Mouse (Mus musculus): Measurements from ENCODE around the gene Gria2.

Gene Gria2

DNA sequence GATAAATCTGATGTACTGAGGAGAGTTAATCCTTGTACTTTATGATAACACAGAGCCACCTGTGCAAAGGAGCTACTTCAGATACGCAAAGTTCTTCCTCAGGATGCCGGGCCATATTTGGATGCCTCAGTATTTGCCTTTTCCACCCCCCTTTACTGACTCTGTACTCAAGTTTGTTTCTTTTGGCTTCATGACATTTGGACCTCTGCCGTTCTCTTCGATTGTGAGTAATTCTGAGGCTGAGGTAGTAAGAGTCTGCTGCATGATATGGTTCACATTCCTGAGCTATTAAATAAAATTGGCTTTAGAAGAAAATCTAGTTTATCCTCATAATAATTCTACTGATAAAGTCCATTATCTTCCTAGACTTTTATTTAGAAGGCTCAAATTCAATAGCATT lies 26.7 kb downstream of the Gria2 start:
- no peak for DNase-seq (ENCODE audit: low spot score)

DNA sequence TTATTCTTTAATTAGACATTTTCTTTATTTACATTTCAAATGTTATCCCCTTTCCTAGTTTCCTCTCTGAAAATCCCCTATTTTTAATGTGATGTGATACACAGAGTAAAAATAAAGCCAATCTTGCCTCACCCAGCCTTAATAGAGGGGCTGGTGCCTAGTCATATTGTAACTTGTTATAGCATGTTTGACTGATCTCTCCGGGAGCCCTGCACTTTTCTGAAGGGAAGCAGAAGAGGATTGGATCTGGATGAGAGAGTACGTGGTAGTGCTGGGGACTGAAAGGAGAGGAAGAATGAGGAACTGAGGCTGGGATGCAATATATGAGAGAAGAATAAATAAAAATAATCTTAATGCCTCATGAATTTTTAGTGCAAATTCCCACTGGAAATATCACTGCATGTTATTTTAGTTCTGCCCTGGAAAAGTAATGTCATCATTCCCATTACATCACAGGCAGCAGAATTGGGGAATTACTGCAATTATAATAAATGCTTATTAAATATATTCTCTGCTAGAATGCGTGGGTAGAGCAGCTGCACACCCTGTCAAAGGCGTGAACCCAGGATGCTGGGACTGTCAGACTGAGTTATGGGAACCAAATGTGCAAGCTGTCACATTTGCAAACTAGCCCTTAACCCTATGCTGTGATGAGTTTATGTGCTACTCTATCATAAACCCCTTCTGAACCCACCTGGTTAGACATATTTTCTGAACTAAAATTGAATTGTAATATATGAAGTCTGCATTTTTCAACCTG lies 28.4 kb downstream of the Gria2 start:
- no peak for DNase-seq (ENCODE audit: low spot score)

DNA sequence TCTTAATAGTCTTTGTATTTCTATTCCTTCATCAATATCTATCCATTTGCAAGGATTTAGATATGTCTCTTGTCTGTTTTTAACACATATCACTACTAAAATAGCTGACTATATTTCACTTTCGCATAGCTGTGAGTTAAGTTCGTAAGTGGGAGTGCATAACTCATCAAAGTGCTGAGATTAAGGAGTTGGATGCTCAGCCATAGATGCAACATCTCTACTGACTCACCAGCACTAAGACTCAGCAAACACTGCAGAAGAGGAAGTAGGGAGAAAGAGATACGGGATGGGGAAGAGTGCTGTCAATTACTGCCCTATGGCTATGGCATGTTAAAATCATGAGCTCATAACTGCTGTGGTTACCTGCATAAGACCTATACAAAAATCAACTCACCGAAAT lies 29.4 kb downstream of the Gria2 start:
- DNase-seq (ENCODE audit: low spot score) = no peak

DNA sequence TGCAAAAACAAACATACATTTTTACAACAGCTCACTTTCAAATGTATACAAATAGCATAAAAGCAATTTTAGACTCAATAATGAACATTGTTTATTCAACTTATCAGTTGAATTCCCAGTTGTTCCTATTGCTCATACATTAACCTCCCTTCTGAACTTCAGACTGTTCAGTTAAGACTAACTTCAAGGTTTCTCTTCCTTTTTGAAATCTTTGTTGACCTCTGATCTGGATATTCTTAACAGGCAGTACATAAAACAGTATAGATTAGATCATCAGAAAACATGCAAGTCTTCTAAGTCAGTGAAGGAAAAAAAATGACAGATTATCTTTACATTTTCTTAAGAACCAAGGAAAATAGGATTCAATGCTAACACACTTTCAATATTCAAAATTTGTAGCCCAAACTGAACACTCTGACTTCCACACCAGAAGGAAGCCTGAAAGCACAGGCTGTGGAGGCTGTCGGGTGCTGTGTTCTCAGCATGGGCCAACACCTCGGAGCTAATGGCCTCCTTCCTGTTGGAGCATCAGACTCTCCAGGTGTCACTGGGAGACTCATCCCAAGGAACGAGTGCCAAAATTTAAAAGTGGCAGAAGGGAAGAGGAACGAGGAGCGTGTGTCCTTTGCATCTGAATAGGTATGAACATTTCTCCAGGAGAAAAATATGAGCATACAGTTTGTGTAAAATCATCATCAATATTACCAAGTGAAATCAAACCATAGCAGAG lies 33.0 kb downstream of the Gria2 start:
- DNase-seq (ENCODE audit: low spot score) = no peak

DNA sequence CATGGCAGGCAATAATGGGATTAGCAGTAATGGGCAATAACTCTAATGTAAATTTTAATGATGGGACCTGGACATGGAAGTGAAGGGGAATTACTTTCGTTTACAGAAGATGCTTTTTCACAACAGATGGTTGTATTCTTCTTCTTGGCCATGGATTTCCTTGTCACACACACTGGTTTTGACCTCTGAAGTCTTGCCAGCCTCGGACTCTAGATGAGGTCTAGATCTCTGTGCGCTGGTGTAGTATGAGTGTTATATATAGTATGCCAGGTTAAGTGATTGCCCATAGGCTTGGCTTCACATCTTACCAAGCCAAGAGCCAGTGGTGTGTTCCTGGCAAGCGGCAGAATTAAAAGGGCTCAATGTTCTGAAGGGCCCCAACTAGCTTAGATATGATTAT lies 43.7 kb downstream of the Gria2 start:
- DNase-seq (ENCODE audit: low spot score) = no peak

DNA sequence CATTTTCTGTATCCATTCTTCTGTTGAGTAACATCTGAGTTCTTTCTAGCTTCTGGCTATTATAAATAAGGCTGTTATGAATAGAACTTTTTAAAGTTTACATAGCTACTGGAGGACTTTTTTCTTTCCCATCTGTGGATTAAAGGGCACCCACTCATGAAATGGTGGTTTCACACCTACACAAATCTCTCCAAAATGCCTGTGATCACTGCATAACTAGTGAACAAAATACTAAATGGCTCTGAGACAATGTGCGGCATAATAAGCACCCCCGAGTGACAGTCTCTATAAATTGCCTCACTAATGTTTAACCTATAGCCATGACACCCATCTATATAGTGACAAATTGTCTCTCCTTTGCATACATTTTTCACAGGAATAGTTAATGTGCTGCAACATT lies 44.3 kb downstream of the Gria2 start:
- DNase-seq (ENCODE audit: low spot score) = no peak

DNA sequence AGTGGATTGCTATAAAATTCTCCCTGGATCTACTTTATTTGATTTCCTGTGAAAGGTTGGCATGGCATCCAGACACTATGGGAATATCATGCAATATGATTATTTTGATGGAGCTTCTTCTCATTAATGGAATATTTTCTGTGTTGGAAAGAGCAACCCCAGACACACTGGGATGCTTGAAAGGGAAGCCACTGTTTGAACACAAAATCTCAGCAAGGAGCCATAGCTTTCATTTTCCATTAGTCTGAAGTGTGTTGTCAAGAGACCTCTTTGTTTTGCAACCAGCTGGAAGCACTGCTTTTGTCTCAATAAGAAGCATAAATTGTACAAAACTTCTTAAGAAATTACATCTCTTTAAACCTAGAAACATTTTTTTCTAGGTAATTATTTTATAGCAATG lies 51.8 kb downstream of the Gria2 start:
- no peak for DNase-seq (ENCODE audit: low spot score)

DNA sequence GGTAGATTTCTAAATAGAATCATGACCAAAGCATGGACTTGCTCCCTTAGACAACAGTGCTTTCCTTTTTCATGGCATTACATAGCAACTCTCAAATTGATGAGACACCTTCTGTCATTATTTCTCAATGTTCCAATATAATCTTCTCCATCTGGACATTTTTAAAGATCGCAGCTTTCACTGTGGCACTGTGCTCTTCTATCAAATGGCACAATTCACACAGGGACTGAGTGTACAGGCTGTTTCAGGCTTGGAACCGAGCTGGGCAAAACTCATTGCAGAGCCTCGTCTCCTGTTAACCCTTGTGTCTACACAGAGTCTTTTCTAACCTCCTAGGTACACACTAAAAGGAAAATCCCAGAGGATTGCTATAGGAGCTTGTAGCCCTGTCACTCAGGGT lies 77.4 kb downstream of the Gria2 start:
- DNase-seq (ENCODE audit: low spot score) = no peak

DNA sequence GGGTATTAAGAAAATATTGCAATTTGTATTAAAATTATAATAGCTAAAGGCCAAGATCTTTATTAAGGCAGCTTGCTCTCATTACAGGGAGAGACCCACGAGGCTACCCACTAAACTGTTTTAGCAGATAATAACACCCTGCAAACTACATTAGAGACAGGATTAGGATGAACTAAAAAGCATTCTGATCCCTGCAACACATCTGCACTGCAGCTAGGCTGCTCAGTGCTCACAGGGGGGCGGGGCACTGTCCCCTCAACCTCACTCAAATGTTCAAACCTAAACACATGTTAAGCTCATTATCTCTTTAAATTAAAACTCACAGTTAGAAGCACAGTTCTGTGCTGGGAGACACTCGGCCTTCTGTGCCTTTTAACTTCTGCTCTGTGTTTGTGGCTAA lies 89.5 kb downstream of the Gria2 start:
- no peak for DNase-seq (ENCODE audit: low spot score)

DNA sequence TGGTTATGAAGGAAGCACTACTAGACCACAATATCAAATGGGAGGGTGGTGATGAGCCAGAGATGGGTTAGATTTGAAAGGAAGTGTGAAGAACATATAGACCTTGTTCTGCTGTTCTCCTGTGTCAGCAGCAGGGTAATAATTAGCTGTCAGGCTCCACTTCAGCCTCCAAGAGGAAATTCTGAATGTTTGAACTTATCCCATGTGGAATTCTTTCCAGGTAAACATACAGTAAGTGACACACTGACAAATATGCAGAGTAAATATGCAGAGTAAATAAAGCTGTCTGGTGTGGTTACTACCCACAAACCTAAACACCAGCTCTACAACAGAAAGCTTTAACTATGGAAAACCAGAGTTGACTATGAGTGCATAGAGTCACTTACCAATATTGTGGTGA lies 93.6 kb downstream of the Gria2 start:
- no peak for DNase-seq (ENCODE audit: low spot score)

DNA sequence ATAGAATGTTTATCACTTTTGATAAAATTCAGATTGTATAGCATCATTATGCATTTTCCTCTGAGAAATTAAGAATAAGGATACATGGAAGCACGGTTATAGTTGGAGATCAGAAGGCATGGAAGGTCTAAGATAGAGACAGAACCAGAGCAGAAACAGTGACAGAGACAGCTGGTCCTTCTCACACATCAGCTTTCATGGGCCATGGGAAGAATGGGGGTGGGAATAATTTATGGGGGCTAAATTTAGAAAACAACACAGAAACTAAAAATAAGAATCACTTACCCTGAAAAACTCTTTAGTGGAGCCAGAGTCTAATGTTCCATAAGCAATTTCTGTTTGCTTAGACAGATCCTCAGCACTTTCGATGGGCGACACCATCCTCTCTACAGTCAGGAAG lies 100.5 kb downstream of the Gria2 start:
- no peak for DNase-seq (ENCODE audit: low spot score)

DNA sequence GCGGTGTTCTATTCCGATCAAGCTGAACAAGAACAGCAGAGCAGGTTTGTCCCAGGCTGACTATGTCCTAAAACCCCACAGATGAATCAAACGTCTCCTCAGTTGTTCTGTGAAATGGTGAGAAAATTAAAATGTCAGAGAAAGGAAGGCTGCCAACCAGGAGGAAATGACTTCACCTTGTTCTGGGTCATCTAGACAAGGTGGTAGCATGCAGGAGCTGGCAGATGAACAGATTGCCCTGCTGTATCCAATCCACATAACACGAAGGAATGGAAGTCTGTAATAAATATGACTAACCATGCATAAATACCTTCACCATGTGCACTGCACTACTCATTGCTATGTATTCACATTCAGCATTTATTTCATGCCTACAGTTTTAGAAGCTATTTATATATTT lies 105.1 kb downstream of the Gria2 start:
- no peak for DNase-seq (ENCODE audit: low spot score)

DNA sequence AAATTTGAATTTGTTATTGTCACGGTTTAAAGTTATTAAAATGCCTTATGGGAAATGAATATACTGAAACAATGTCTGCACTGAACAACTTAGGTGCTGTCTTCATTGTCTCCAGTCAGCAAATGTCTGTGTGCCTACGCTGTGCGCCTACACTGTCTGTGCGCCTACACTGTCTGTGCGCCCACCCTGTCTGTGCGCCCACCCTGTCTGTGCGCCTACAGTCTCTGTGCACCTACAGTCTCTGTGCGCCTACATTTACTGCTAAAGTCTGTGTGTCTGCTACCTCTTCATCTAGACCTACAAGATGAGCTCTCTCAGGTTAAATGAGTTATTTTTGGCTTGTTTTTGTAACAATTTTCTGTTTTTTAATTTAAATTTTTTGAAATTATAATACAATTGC lies 107.7 kb downstream of the Gria2 start:
- no peak for DNase-seq (ENCODE audit: low spot score)

DNA sequence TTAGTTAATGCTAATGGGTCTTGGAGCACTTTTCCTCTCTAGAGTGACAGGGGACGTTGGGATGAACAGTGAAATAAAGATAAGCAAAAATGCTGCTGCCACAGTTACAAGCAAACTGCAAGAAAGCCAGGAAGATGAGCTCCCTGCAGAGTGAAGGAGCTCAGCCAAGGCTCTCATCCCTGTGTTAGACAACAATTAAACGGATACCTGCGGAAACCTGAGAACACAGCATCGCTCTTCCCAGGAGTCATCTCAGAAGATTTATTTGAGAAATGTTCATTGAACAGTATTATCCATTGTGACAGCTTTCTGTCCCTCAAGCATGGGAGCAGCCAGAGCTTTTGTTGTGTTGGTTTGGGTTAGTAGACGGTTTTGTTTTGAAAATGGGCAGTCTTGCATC lies 137.5 kb downstream of the Gria2 start:
- DNase-seq (ENCODE audit: low spot score) = no peak

DNA sequence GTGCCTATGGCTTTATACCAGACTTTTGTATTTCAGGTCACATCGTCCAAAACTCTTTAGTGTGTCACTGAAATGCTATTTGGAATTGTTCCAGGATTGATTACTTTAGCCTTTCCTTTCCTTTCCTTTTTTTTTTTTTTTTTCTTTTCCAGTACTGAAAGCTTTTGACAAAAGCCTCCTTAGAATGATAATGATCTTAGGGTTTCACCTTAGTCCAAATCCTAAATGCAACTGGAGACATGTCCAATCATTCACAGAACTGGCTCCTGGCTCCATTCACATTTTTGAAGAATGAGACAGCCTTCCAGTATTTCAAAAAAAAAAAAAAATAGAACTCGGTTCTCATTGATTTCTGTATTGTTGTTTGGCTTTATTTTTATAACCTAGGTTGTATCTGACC lies 139.3 kb downstream of the Gria2 start:
- DNase-seq (ENCODE audit: low spot score) = no peak

DNA sequence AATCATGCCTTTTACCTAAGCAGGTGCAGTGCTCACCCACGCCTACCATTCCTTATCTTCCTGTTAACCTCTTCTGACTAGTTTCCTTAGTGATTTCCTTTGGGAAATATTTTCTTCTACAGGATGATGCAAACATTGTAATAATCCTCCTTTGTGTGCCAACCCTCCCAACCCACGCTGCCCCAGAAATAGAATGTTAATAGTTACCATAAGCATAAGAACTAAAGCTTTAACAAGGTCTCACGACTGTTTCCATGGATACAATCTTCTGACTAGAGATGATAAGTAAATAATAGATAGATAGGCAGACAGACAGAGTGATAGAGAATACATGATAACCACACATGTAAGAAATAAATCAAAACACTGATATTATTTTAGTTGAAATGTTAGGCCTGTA lies 140.8 kb downstream of the Gria2 start:
- DNase-seq (ENCODE audit: low spot score) = no peak

DNA sequence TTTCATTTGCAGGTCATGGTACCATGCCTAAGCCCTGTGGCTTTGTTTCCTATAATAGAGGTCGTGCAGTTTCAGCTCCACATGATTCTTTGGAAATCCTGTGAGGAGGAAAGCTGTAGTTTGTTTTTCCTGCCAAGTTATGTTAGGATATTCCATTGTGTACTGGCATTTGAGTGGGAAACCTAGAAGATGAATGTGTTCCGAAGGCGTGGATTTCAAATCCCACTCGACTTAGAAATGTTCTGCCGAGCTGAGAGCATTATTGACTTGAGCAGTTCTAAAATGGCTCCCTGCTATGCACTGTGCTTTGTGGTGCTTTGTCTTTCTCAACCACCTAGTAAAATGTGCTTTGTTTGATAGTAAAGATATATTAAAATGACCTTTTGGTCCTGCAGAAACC lies 150.4 kb downstream of the Gria2 start:
- no peak for DNase-seq (ENCODE audit: low spot score)

All from testis, postnatal 14 days (tissue).